Mouse (Mus musculus) large intestine, adult 2 months (tissue): Measurements from ENCODE around the gene Adora1. TPM values are rescaled to one million over a fixed set of nuclear protein-coding genes. Genes with fewer than 3 reads are reported as not detected.

ENCODE experiments used
- DNase-seq: peaks from one replicate; pipeline ENCODE4 v3.0.0-alpha.2; 2012; ENCODE audit warnings: low read depth, low spot score
- WGBS: fragments of 180-500 bp; shearing (Covaris S2); methylation state at CpG from one replicate; pipeline ENCODE4 v1.1.7; 2018; 5-methylcytosine and 5-hydroxymethylcytosine counted together
- polyA plus RNA-seq: library from polyadenylated mRNA; depleted of rRNA; stranded (reverse); fragments of >200 nt; gene quantifications from 2 replicates; pipeline ENCODE4 v1.2.3, GENCODE M21; 2012

Gene Adora1
- polyA plus RNA-seq, 1 experiment, result 1.4 TPM

DNA sequence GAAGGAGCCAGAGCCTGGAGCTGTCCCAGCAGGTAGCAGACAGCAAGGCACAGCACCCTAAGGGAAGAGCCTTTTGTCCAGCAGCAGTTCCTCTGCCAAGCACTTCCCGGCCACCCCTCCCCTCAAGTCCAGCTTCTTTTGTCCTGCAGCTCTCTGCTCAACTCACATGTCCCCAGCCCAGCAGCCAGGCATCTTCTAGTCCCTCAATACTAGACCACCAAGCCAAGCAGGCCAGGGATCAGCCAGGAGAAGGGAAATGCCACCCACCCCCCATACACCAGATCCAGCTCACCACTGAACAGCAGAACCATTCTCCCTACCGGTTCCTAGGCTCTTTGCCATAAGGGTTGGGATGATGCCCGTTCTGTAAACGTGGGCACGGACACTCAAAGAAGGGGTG is 15.6 kb downstream of the Adora1 start:
- 86% methylated on average over 5 of the region's 5 CpGs for WGBS
- no peak for DNase-seq

DNA sequence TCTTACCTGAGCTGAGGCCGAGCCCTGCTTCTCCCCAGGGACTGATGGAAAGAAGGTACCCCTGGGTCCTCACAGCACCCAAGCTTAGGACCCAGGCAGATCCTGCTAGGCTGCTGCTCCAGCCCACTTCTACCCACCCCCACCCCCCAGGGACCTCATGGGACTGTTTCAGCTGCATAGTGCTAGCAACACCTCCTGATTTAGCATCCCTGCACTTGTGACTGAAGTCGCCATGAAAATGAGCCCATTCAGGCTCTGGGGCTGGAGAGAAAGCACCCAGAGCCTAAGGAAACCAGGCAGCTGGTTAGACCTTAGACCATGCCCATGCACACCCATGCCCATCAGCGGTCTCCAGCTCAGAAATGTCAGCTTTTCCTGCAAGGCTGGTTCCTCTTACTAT is 17.3 kb downstream of the Adora1 start:
- no peak for DNase-seq

DNA sequence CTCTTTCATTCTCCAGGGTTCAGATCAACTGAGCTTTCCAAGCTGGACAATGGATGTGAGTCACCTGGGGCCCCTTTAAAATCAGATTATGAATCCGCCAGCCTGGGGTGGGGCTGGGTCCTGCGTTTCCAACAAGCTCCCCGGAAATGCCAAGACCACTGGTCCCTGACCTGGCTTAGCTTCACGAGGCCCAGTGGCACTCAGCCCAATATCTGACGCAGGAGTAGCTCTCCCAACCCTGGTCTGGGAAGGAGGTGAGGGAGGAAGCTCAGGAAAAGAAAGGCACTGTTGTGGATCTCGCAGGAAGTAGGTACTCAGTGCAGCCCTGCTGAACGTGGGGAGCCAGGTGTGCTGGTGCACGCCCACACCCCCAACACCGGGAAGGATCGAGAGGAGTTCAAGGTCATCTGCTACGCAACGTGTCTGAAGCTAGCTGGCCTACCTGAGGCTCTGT is 18.2 kb downstream of the Adora1 start:
- DNase-seq, result no peak
- 22% methylated on average over 12 of the region's 12 CpGs for WGBS

More for the DNA sequence above, 17.3 kb downstream of the Adora1 start:
- 93% methylated on average over 3 of the region's 3 CpGs for WGBS

DNA sequence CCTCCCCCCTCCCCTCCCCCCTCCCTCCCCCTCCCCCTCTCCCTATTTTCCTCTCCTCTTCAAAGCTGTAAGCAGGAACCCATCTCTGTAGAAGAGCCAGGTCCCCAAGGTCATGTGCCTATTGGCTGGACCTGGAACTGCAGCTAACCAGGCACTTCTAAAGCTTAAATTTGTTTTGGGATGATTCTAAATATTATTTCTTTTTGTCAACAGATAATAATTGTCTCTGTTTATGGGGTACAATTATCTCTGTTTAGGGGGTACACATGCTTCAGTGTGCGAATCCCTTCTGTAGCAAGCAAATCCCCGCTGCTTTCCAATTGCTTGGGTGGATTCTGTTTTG is 18.6 kb downstream of the Adora1 start:
- 33% methylated on average over 2 of the region's 2 CpGs for WGBS
- no peak for DNase-seq

DNA sequence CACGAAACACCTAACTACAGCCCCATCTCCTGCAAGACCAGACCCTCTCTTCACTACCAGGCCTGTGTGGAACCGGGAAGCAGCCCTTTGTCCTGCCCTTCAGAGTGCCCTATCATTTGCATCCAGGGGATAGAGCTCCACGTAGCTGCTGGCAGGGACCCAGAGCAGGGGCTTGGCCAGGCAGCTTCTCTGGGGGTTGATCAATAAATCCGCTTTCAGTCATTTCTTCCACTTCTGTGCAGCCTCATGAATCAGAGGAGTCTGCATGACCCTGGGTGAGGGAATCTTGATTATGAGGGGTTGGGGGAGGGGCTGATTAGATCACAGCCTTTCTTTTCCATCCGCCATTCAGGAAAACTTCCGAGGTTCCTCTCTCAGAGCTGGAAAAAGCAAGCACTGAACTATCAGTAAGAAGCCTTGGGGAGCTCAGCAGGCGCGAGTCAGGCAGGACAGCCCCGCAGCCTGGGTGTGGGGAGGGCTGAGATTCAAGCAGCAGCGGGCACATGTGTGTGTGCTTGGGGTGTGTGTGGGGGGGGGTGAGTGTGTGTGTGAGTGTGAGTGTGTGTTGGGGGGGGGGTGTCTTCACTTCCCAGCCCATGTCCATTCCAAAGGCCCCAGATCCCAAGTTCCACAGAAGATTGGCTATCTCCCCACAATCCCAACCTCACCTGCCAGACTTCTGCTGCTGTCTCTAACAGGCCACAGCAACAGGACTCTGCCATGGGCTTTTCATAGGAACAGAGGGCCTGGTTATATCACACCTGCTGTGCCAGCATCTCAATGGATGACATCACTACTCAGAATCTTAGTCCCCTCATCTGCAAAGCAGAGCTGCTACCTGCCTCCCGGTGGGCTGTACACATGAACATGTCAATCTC is 19.2 kb downstream of the Adora1 start:
- 76% methylated on average over 11 of the region's 11 CpGs for WGBS
- DNase-seq, result no peak

DNA sequence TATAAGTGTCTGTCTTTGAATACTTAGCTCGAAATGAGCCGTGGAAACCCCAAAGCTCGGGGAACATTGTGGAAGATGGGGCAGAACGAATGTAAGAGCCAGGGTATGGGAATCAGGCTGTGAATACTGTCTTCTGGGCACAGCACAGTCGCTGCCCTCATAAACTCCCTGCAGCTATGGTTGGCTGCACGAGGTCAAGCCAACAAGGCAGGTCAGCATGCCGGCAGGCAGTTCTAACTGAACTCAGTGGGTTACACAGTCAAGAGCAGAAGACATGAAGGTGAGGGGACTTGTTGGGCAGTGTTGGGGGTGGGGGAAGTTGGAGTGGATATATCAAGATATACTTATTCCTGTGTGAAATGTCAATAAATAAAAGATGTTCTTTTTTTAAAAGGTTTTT is 20.2 kb downstream of the Adora1 start:
- DNase-seq, result no peak
- WGBS, result 85% methylated on average over 7 of the region's 7 CpGs

DNA sequence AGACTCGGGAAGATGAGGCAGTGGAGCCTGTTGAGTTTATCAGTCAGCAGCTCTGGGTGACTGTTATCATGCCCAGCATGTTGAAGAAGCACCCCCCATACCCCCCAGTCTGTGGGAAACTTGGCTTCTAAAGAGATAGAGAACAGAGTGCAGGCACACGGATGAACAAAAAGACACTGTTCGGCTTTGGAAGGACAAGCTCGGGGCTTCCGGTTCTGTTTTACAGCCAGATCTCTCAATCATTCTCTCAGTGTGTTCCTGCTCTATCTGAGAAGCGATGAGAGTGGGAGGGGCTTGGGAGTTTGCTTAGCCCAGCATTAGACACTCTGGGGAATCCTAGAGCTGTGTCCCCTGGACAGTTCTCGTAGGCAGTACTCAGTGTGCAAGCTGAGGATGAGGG is 21.8 kb downstream of the Adora1 start:
- no peak for DNase-seq
- WGBS, result 38% methylated on average over 7 of the region's 7 CpGs

DNA sequence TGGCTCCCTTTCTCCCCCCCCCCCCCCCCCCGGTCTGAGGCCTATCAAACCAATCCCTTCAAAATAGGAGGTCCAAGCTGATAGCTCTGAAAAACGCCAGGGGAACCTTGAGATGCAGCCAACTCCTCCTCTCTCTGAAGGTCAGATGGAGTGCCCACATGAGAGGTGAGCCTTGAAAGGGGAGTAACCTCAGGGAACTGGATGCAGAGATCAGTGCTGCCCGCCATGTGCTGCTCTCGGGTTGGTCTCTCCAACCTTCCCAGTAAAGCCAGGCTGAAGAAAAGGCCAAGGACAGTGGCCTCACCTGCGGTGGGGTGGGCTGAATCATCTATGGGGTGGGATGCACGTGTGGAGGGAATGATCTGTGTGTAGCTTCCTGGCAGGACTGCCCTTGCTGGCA is 22.9 kb downstream of the Adora1 start:
- DNase-seq, result no peak
- 79% methylated on average over 6 of the region's 6 CpGs for WGBS

DNA sequence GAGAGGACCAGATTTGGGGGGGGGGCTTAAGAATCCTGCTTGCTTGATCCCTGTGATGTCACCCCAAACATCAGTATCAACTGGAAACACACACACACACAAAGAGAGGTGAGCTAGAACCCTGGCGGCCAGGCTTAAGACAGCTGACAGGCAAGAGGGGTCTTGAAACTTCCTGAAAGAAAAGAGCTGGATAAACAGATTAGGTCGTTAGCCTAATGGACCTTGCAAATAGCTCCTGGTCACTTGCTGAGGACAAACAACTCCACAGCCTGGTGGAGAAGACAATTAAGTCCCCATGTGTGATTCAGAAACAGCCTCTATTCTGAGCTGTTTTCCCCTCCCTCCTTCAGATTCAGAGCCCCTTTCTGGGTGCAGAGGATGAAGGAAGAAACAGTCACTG is 23.6 kb downstream of the Adora1 start:
- no peak for DNase-seq
- WGBS, result 65% methylated on average over 2 of the region's 2 CpGs

DNA sequence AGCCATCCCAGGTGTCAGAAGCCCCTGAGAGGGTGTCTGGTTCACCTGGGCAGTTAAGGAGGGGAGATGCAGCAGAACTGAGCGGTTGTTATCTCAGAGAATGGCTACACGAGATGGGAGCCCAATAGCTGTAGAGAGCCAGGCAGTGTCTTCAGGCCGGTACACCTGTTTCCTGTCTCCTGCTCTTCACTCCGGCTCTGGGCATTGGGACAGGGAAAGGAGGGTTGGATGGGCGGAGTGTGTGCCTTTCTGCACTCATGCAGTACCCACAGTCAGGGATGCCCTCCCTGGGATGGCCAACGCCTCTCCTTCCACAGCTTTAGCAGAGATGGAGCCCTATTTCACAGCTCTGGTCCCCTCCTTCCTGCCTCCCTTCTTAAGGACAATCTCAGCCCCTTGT is 24.2 kb downstream of the Adora1 start:
- WGBS, result 61% methylated on average over 6 of the region's 6 CpGs
- DNase-seq, result no peak

DNA sequence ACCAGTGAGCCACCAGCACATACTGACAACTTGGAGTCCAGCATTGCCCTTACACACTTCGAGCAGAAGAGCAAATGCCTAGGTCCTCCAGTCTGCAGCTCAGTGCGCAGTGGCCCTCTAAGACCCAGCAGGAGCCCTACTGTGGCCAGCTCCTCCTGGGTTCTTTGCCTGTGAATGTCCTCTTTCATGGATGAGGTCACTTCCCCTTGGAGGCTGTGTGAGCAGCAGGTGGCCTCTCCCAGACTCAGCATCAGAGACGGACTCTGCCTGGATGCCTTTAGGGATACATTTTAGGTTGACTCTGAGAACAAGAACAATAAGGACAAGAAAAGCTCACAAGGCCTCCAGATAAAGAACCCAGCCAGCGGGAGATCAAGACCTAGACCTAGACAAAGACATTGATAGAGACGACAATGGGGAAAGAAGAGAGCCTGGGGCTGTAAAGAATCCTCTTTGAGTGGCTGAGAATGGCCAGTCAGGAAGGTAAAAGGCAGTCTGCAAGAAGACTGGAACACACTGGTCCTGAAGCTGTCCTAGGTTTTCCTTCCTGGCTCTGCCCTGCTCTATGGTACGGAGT is 25.0 kb downstream of the Adora1 start:
- 84% methylated on average over 6 of the region's 6 CpGs for WGBS
- no peak for DNase-seq

DNA sequence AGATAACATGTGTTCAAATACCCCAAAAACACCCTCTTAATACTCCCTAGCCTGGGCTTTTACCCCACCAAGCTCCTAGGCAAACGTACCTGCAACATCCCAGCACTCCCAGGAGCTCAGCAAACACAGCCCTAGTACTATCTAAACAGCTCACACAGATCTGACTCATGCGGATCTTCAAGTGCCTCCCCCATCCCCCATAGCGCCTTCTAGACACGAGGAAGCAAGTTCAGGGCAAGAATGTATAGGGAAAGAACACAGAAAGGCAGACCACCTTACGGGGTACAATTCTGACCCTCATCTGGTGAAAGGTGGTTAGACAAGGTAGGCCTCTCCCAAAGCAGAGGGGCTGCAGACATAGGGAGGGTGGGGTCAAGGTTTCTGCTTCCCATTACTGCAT is 29.1 kb downstream of the Adora1 start:
- WGBS, result 17% methylated on average over 5 of the region's 5 CpGs
- DNase-seq, result no peak

DNA sequence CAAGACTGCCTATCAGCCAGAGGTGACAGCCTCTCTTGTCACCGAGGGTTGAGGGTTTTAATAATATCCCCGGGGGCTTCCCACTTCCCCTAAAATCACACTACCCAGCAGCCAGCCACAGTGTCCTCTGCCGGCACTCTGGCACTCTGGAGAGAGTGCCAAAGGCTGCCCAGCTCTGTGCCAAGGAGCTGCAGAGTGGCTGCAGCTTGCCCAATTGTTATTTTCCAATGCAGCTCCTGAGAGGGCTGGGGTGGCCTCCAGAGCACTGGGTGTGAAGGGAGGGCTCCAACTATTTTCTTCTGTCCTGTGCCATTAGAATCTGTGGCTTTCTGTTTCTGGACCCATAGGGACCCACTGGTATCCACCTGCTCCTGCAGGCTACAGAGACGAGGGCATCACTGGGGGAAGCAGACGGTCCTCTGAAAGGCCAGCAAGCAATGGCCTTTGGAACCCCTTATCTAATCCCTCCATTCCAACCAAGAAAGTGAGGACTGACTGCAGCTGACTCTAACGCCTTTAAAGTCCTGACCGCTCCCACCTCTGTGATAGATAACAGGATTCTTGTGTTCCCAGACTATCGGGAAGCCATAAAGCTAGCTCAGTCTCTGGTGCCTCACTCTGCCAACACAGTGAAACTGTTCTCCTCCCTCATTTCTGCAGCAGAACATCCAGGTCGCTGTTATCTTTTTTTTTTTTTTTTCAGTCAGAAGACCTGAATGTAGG is 29.8 kb downstream of the Adora1 start:
- WGBS, result 25% methylated on average over 9 of the region's 9 CpGs
- DNase-seq, result no peak

DNA sequence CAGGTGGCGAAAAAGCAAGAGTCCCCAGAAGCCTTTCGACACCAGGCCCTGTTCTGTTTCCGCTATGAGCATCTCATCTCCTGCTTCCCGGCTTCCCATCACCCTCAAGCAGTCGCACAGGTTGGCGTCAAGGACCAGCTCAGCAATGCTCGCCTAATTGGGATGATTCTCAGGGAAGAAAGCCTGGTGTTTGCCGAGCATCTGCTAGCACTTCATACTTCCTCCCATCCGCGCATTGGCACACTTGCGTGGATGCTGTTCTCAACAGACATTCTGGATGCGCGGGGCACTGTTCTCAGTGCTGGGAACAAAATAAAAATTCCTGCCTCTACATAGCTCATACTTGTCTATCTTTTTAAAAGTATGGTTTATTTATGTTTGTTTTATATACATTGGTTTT is 31.0 kb downstream of the Adora1 start:
- no peak for DNase-seq
- 92% methylated on average over 13 of the region's 13 CpGs for WGBS

DNA sequence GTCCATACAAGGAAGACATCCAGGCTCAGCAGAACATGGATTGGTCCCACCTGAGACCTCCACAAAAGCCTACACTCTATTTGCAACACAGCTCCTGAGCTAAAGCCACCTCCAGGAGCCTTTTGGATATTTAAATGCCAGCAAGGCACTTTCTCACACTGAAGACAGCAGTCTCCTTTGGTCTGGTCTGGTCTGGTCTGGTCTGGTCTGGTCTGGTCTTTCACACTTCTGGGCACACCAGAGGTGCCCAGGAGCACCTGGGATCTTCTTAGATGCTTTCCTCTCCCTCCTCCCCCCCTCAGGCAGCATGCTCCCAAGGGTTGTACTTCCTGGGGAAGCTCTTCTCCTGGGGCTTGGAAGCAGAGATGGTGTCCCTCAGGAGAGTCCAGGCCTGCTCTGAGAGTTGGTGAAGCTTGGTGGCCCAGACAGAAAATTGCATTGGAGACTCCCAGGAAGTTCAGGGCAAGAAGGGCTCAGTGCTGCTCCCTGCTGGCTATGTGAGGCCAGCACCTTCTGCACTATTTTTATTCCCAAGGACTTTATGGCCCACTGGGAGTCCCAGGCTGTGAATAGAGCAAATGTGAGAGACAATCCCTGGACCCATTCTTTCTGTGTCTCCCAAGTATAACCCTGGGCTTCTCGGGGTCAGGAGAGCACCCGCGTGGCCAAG is 33.3 kb downstream of the Adora1 start:
- no peak for DNase-seq
- WGBS, result 51% methylated on average over 3 of the region's 3 CpGs

DNA sequence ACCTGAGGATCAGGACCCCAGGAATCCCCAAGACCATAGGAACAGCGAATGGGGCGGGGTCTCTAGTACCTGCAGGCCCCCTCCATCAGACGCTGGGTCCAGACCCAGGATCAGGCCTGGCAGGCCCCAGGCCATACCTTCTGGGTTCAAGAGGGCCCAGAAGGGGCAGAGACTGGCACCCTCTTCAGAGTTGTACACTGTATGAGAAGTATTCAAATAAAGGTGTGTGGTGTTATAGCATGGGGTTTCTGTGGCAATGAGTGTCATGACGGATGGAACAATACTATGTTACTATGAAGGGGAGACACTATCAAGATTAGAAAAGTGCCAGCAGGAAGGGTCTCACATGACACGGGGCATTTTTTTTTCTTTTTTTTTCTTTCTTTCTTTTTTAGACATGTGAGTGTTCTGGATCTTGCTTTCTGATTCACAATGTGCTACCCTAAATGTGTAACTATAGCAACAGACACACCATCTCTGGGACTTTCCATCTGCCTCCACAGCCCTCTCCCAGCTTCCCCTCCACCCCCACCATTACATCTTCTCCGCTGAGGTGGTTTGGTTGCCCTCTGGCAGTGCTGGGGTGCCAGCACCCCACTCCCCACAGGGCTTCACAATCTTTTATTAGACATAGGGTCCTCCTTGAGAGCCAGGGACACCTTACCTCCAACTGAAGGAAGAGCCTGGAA is 34.1 kb downstream of the Adora1 start:
- DNase-seq, result no peak
- 91% methylated on average over 6 of the region's 6 CpGs for WGBS

DNA sequence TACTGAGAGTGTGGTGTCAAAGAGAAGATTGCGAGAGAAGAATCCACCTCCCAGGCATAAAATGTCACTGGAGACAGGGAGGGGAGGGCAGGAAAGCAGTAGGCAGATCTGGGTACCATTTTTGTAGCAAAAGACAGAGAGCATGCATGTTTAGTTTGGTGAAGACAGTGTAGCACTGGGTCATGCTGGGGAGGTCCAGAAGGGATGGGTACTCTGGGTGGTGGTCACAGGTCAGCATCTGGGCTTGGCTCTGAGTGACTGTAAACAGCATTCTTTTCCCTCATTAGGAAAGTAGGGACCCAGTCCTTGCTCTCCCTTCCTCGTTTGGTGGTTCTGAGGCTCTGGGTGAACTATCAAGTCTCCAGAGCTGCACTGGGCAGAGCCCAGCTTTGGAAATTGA is 34.8 kb downstream of the Adora1 start:
- DNase-seq, result no peak
- WGBS, result 55% methylated on average over 2 of the region's 2 CpGs

DNA sequence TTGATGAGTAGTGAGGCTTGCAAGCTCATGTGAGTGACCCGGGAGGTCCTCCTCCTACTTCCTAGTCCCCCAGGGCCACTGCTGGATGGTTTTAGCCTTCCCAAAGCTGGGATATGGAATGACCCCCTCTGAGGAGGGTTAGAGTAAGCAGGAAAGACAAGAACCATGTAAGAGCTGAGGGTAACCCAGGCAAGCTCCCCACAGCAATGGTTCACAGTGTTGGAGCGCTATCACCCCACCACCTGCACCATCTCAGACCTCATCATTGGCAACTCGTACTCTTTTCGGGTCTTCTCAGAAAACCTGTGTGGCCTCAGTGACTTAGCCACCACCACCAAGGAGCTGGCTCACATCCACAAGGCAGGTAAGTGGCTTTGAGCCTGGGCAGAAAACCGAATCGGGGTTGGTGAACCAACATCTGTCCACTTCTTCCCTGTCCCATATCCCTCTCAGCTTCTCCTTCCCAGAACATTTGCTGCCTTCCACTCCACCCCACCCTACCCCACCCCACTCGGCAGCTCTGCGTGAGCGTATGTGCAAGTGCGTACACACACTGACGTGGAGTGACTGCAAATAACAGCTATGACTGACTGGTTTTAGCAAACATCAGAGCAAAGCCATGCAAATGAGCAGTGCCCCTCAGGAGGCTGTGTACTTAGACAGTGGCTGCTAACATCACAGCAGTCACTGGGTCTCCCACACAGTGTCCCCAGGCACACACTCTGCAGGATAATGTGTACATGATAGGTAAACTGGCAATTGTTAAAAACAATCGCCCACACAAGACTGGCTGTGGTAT is 36.8 kb downstream of the Adora1 start:
- no peak for DNase-seq
- 63% methylated on average over 12 of the region's 12 CpGs for WGBS
